Mouse (Mus musculus) small intestine, adult 2 months (tissue): ENCODE measurements around the gene Pak7.

Experiments used
- CTCF ChIP-seq: fragments of 200-500 bp; IDR thresholded peaks from 2 replicates; pipeline ENCODE4 v1.5.1; 2012; ENCODE audit warnings: low read depth, mild to moderate bottlenecking, control low read depth, inconsistent platforms, low read length, moderate library complexity, mixed read lengths; ENCODE audit not compliant: insufficient replicate concordance, insufficient read length; ENCODE audit errors: extremely low read depth
- POLR2A ChIP-seq: fragments of 200-500 bp; IDR thresholded peaks from 2 replicates; pipeline ENCODE4 v1.6.1; 2012; ENCODE audit warnings: low read depth, mild to moderate bottlenecking, control low read depth, inconsistent platforms, low read length, moderate library complexity

DNA sequence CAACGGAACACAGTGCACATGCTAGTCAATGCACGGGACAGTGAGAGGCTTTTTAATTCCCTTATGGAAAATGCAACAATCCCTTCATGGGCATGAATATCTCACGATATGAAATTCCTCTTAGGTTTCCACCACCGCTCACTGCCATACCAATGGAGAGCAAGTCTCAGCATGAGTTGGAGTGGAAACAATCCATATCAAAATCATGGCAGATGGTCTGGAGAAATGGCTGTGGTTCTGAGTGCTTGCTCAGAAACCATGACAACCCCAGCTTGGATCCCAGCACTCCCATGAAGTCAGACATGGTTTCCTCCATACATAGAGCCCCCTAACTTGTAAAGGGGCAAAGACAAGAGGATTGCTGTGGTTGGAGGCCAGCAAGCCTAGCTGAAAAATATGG, 339.3 kb downstream of the Pak7 start:
- TF ChIP-seq CTCF (no peak), POLR2A (no peak)
